Comparison of ENCODE assay signal across 9 mouse cellular contexts in the genomic region with DNA sequence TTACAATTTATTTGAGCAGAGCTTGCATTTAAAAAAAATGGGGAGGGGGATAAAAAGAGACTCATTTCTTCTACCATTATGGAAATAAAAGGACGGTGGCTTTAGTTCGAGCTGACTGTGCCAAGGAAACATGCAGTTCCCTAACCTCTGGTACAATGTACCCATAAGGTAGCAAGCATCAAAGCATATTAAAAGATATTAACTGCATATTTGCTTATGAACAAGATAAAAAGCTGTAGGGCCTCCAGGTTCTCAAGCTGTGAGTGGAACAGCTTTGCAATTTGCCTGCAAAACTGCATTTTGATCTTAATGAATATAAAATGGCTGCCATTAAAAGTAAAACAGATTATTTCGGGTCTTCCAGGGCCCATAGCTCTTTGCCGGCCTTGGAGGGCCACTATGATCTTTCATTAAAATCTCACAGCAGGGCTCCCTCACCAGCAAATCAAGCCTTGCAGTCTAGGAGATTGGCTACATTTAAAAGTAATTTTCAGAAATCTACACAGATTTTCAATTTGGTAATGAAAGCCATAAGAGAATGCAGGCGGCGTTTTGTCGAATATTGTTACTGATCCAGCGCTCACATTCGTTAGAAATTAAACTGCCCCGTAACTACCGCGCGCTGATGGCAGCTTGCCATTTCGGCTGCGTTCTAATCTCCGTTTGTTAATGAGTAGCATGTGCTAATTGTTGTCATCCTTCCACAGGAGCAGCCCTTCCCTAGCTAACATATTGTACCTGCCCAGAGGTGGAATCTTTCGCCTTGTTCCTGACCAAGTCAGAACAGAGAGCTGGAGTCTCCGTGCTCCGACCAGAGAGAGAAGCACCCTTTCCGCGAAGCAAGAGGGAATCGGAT.
DNase-seq lines count a peak whose midpoint lies in the region; ATAC-seq and TF ChIP-seq lines count a peak whose summit lies in the region.
"Had no signal": no experiment of that assay in that cellular context is flagged by ENCODE, and none has a peak within 500 bp of the region (broad histone marks: within the 10 kb centered on the region; RNA-seq: fewer than 3 reads in every experiment).

No protein-coding gene starts in this region.

- H3K4me3 ChIP-seq in hindbrain, embryonic 10.5 days, result peak overlapping the region; percentile 28; the same call in 1 of the 2 replicates
- no peak overlapping the region for H3K4me3 ChIP-seq in hindbrain, embryonic 11.5 days (ENCODE audit: low read depth, low read length)
- H3K4me3 ChIP-seq in forebrain, embryonic 16.5 days (replicated peaks; ENCODE audit: low read length), result peak overlapping the region; percentile 7
- H3K4me3 ChIP-seq in layer of hippocampus, adult 2 months, result peak overlapping the region; percentile 49
- H3K4me3 ChIP-seq in neural tube, embryonic 14.5 days (ENCODE audit: low read depth, low read length), result no peak overlapping the region

- no peak for TF ChIP-seq CTCF in layer of hippocampus, adult 2 months (conservative IDR thresholded peaks at IDR 0.05)

- H3K9ac ChIP-seq in hindbrain, embryonic 11.5 days (ENCODE audit: low read depth, low read length), result no peak overlapping the region
- peak overlapping the region; percentile 2 for H3K9ac ChIP-seq in forebrain, embryonic 16.5 days (replicated peaks; ENCODE audit: low read depth, low read length)
- no peak overlapping the region for H3K9ac ChIP-seq in neural tube, embryonic 14.5 days (replicated peaks; ENCODE audit: low read depth, low read length)

- peaks cover 11% of the 10 kb centered on the region; the same call in 1 of the 2 replicates for H3K4me1 ChIP-seq in hindbrain, embryonic 10.5 days (replicated peaks)
- no peaks in the 10 kb centered on the region for H3K4me1 ChIP-seq in hindbrain, embryonic 11.5 days (replicated peaks; ENCODE audit: control insufficient read depth, insufficient read depth, low read length)
- H3K4me1 ChIP-seq in forebrain, embryonic 16.5 days (replicated peaks; ENCODE audit: control insufficient read depth, insufficient read depth, low read length), result peaks cover 18% of the 10 kb centered on the region
- H3K4me1 ChIP-seq in neural tube, embryonic 14.5 days (ENCODE audit: control insufficient read depth, insufficient read depth, low read length), result peaks cover 3% of the 10 kb centered on the region; the same call in 1 of the 2 replicates

- 53% methylated on average over 22 of the region's 22 CpGs for WGBS in hindbrain, embryonic 10.5 days
- 60% methylated on average over 22 of the region's 22 CpGs for WGBS in hindbrain, embryonic 11.5 days
- WGBS in forebrain, embryonic 16.5 days, result 16% methylated on average over 22 of the region's 22 CpGs
- WGBS in neural tube, embryonic 14.5 days, result 39% methylated on average over 22 of the region's 22 CpGs

- no peaks in the 10 kb centered on the region for H3K9me3 ChIP-seq in hindbrain, embryonic 10.5 days
- H3K9me3 ChIP-seq in hindbrain, embryonic 11.5 days (ENCODE audit: control insufficient read depth, low read length), result no peaks in the 10 kb centered on the region
- no peaks in the 10 kb centered on the region for H3K9me3 ChIP-seq in forebrain, embryonic 16.5 days (ENCODE audit: control insufficient read depth, low read length)
- H3K9me3 ChIP-seq in neural tube, embryonic 14.5 days (ENCODE audit: control insufficient read depth, low read length), result no peaks in the 10 kb centered on the region
- H3K9me3 ChIP-seq: G1E had no signal

- H3K27me3 ChIP-seq in hindbrain, embryonic 10.5 days (ENCODE audit: insufficient read depth, poor library complexity, severe bottlenecking), result 0 out of 2 replicates have a peak, but pooled peaks cover 6% of the 10 kb centered on the region
- H3K27me3 ChIP-seq in hindbrain, embryonic 11.5 days (ENCODE audit: control insufficient read depth, insufficient read depth, low read length), result no peaks in the 10 kb centered on the region
- no peaks in the 10 kb centered on the region for H3K27me3 ChIP-seq in forebrain, embryonic 16.5 days (replicated peaks; ENCODE audit: control insufficient read depth, insufficient read depth, low read length)
- no peaks in the 10 kb centered on the region for H3K27me3 ChIP-seq in neural tube, embryonic 14.5 days (ENCODE audit: control insufficient read depth, insufficient read depth, low read length)

- H3K27ac ChIP-seq in hindbrain, embryonic 10.5 days, result no peak overlapping the region
- no peak overlapping the region for H3K27ac ChIP-seq in hindbrain, embryonic 11.5 days (ENCODE audit: low read depth, low read length)
- peak overlapping the region; percentile 46; the same call in 1 of the 2 replicates for H3K27ac ChIP-seq in forebrain, embryonic 16.5 days (ENCODE audit: low read length)
- peak overlapping the region; percentile 77 for H3K27ac ChIP-seq in layer of hippocampus, adult 2 months
- H3K27ac ChIP-seq in neural tube, embryonic 14.5 days (ENCODE audit: low read depth, low read length), result peak overlapping the region; percentile 67

- no peaks in the 10 kb centered on the region for H3K36me3 ChIP-seq in hindbrain, embryonic 10.5 days
- no peaks in the 10 kb centered on the region for H3K36me3 ChIP-seq in hindbrain, embryonic 11.5 days (ENCODE audit: control insufficient read depth, insufficient read depth, low read length)
- no peaks in the 10 kb centered on the region for H3K36me3 ChIP-seq in forebrain, embryonic 16.5 days (ENCODE audit: control insufficient read depth, insufficient read depth)
- H3K36me3 ChIP-seq in neural tube, embryonic 14.5 days (ENCODE audit: control insufficient read depth, insufficient read depth, low read length), result no peaks in the 10 kb centered on the region
- H3K36me3 ChIP-seq: G1E had no signal

- no peak for DNase-seq in hindbrain, embryonic 10.5 days (ENCODE audit: low spot score)
- DNase-seq in hindbrain, embryonic 11.5 days (ENCODE audit: low spot score), result no peak
- DNase-seq in layer of hippocampus, adult 2 months (ENCODE audit: low spot score in 2 of 2), result peak; percentile 26 to 51
- DNase-seq in yolk sac, embryonic 10.5 days (ENCODE audit: low spot score), result no peak
- no peak for DNase-seq in cerebellum, adult 11 months
- DNase-seq in lung, postnatal 36 days, result no peak

- no peak for ATAC-seq in hindbrain, embryonic 11.5 days (ENCODE audit: low FRiP score)
- peak; percentile 57 for ATAC-seq in forebrain, embryonic 16.5 days
- ATAC-seq in neural tube, embryonic 14.5 days (ENCODE audit: low read depth), result peak; percentile 72

- no peak overlapping the region for H3K4me2 ChIP-seq in hindbrain, embryonic 11.5 days (replicated peaks; ENCODE audit: low read depth, low read length)
- peak overlapping the region; percentile 42 for H3K4me2 ChIP-seq in forebrain, embryonic 16.5 days (ENCODE audit: low read length)
- peak overlapping the region; percentile 19; the same call in 1 of the 2 replicates for H3K4me2 ChIP-seq in neural tube, embryonic 14.5 days (ENCODE audit: low read depth, low read length)

Comparison
In these comparisons a context has a peak if more than half of its experiments do, and no peak if none do; other contexts are left out.
1. H3K4me3 ChIP-seq: peak in hindbrain, embryonic 10.5 days (single experiment), forebrain, embryonic 16.5 days (single experiment) and layer of hippocampus, adult 2 months (single experiment); none in hindbrain, embryonic 11.5 days (single experiment) and neural tube, embryonic 14.5 days (single experiment).
2. DNase-seq: peak in layer of hippocampus, adult 2 months (2 of 2); none in hindbrain, embryonic 10.5 days (single experiment), hindbrain, embryonic 11.5 days (single experiment), yolk sac, embryonic 10.5 days (single experiment), cerebellum, adult 11 months (single experiment) and lung, postnatal 36 days (single experiment).
3. H3K27ac ChIP-seq: peak in forebrain, embryonic 16.5 days (single experiment), layer of hippocampus, adult 2 months (single experiment) and neural tube, embryonic 14.5 days (single experiment); none in hindbrain, embryonic 10.5 days (single experiment) and hindbrain, embryonic 11.5 days (single experiment).